Mouse (Mus musculus) brain, embryonic 14.5 days (tissue): ENCODE data around the gene Ss18l2. TPM values are rescaled to one million over a fixed set of nuclear protein-coding genes. Genes with fewer than 3 reads are reported as not detected.

Experiments
- DNase-seq: peaks from one replicate; pipeline ENCODE4 v3.0.0-alpha.2; 2011; ENCODE audit warnings: low read depth
- CTCF ChIP-seq: fragments of 200-500 bp; IDR thresholded peaks from 2 replicates; pipeline ENCODE4 v1.5.1; 2012; ENCODE audit warnings: inconsistent platforms, mild to moderate bottlenecking, moderate library complexity, borderline replicate concordance; ENCODE audit not compliant: insufficient read depth, insufficient read length; ENCODE audit errors: extremely low read depth
- POLR2A ChIP-seq: fragments of 200-500 bp; IDR thresholded peaks from 2 replicates; pipeline ENCODE4 v1.6.1; 2012; ENCODE audit warnings: mild to moderate bottlenecking, inconsistent platforms, borderline replicate concordance; ENCODE audit not compliant: poor library complexity, insufficient read depth, insufficient read length, severe bottlenecking; ENCODE audit errors: extremely low read depth
- polyA plus RNA-seq: library from polyadenylated mRNA; depleted of rRNA; stranded (reverse); fragments of >200 nt; gene quantifications from 2 replicates; pipeline ENCODE4 v1.2.3, GENCODE M21; 2012

The Ss18l2 gene
- polyA plus RNA-seq, 1 experiment: 65.3 TPM

- no peak for DNase-seq
- TF ChIP-seq CTCF: no peak
These were observed 32.7 kb upstream of the Ss18l2 start for GRCm38 (mm10) chr9:121677476-121677875.

GRCm38 (mm10) chr9:121679549-121679948, 30.6 kb upstream of the Ss18l2 start:
- DNase-seq: peak; percentile 76
- TF ChIP-seq CTCF (peak; percentile 85), POLR2A (no peak)

DNA sequence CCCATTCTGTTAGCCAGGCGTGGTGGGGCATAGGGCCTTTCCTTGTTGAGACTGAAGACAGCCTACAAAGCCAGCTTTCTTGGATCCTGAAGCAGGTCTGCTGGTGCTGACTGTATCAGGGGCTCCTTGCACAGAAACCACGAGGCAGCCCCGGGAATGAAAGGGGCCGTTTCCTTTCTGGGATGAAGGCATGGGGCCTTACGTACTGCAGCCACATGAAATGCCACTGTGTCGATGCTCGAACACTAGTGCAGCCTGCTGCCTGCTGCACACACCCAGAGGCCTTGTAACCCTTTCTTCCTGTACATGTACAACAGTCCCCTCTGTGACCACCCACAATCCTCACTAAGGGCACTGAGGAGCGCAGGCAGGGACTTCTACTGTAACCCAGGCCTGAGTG, 28.9 kb upstream of the Ss18l2 start:
- no peak for DNase-seq
- no peak for TF ChIP-seq CTCF
- no peak for TF ChIP-seq POLR2A

DNA sequence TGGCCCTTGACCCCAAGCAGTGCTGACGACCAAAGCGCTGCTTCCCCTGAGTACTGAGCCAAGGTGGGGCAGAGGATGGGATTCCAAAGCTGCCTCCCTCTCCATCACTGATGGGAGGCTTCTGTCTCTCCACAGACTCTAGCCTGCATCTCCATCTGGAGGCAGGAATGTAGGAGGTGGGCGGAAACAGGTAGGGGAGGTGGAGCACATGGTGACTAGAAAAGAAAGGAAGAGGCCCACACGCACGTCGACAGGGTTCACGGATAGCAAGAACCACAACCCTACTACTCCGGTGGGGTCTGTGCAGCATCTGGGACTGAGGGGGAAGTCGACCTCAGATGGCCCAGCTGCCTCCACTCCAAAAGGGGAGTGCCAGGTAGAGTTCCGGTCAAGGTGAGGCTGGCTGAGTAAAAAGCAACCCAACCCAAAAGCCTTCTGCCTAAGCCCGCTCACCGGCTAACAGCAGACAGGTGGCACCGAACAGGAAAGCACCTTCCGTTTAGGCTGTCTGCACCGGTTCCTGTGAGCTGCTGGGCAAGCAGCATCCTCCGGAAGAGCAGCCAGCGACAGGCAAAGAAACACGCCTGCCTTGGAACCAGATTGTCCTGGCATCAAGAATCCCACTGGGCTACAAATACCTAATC, 28.0 kb upstream of the Ss18l2 start:
- no peak for TF ChIP-seq CTCF
- no peak for TF ChIP-seq POLR2A
- DNase-seq: no peak

GRCm38 (mm10) chr9:121684702-121685101, 25.4 kb upstream of the Ss18l2 start:
- TF ChIP-seq POLR2A (no peak), CTCF (no peak)
- DNase-seq: no peak

- TF ChIP-seq POLR2A (no peak), CTCF (no peak)
- DNase-seq: peak; percentile 93
These were observed 19.9 kb upstream of the Ss18l2 start for GRCm38 (mm10) chr9:121690200-121690651.

DNA sequence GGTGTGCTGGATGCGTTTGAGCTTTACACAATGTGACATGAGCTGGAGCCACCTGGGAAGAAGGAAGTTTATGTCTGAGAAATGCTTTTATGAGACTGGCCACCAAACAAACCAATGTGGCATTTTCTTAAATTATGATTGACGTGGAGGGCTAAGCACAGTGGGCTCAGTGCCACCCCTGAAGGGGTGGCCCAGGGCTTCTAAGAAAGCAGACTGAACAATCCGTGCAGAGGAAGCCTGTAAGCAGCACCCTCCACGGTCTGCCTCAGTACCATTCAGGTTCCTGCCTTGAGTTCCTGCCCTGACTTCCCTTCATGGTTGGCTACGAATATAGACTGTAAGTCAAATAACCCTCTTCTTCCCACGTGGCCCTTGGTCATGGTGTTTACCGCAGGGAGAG, 19.4 kb upstream of the Ss18l2 start:
- no peak for DNase-seq
- TF ChIP-seq POLR2A: no peak
- no peak for TF ChIP-seq CTCF

DNA sequence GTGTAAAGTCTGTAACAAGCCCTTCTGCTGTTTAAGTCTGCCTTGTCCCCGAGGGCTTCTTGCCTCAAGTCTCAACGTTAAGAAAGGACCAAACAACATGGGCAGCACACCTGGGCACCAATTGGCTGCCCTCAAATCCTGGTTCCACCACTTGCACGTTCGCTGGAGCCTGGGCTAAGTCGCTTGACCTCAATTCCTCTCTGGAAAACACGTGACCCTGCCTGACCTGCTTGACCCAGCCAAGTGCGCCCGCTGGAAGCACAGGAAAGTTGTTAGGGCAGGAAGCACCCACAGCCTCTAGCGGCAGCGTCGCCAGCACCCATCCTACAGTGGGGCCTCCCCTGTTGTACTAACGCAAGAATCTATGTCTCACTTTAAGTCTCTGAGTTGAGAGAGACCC, 15.4 kb upstream of the Ss18l2 start:
- DNase-seq: no peak
- TF ChIP-seq CTCF: no peak
- TF ChIP-seq POLR2A: no peak

- TF ChIP-seq POLR2A (no peak), CTCF (no peak)
These were observed 13.5 kb upstream of the Ss18l2 start for GRCm38 (mm10) chr9:121696626-121697025.

GRCm38 (mm10) chr9:121697150-121698049, 12.7 kb upstream of the Ss18l2 start:
- peak; percentile 63 for TF ChIP-seq CTCF
- TF ChIP-seq POLR2A: no peak

More at GRCm38 (mm10) chr9:121696626-121697025, 13.5 kb upstream of the Ss18l2 start:
- DNase-seq: no peak

DNA sequence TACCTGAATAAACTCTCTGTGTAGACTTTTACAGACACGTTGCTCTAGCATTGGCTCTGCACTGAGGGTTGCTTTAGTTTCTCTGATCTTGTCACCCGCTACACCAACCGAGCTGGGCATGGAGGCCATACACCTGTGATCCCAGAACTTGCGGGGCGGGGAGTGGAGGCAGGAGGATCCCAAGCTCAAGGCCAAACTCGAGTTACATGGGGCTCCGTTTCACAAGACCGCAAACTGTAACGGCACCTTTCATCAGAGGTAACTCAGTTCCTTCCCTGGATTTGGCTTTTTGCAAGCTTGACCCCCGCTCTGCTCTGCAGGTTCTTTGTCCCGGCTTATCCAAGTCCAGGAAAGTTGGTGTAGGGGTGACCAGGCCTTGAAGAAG, 5.9 kb upstream of the Ss18l2 start:
- DNase-seq: no peak
- TF ChIP-seq POLR2A: no peak
- no peak for TF ChIP-seq CTCF

More at GRCm38 (mm10) chr9:121697150-121698049, 12.7 kb upstream of the Ss18l2 start:
- DNase-seq: peak; percentile 17
